Mouse (Mus musculus) neural tube, embryonic 14.5 days (tissue): Measurements from ENCODE around the gene Vwa2. TPM values are rescaled to one million over a fixed set of nuclear protein-coding genes. Genes with fewer than 3 reads are reported as not detected.
A peak's percentile ranks its signal among the peaks of the same experiment; 100 is the strongest.

ENCODE experiments used
- ATAC-seq: fragments of 200-750 bp; cut with Nextera tagmentation; 2 replicates; pipeline ENCODE4 v1.8.0; 2017; ENCODE audit warnings: low read depth, mild to moderate bottlenecking, moderate TSS enrichment, moderate library complexity
- H3K27ac ChIP-seq: fragments of 300-500 bp; sonication (generic); 2 replicates; pipeline ENCODE4 v1.5.1; 2014; ENCODE audit warnings: low read depth, mild to moderate bottlenecking, control low read depth, low read length, moderate library complexity, mixed read lengths
- H3K27me3 ChIP-seq: fragments of 300-500 bp; sonication (generic); 2 replicates; pipeline ENCODE4 v1.6.1; 2014; ENCODE audit warnings: low read length; ENCODE audit not compliant: control insufficient read depth, insufficient read depth
- H3K36me3 ChIP-seq: fragments of 300-500 bp; sonication (generic); 2 replicates; pipeline ENCODE4 v1.6.1; 2014; ENCODE audit warnings: low read length, mixed read lengths; ENCODE audit not compliant: control insufficient read depth, insufficient read depth
- H3K4me1 ChIP-seq: fragments of 300-500 bp; sonication (generic); 2 replicates; pipeline ENCODE4 v1.6.1; 2014; ENCODE audit warnings: low read length; ENCODE audit not compliant: control insufficient read depth, insufficient read depth
- H3K4me2 ChIP-seq: fragments of 300-500 bp; sonication (generic); 2 replicates; pipeline ENCODE4 v1.6.1; 2014; ENCODE audit warnings: mild to moderate bottlenecking, low read depth, low read length, control low read depth
- H3K4me3 ChIP-seq: fragments of 300-500 bp; sonication (generic); 2 replicates; pipeline ENCODE4 v1.5.1; 2014; ENCODE audit warnings: low read depth, low read length, control low read depth, mixed read lengths
- H3K9ac ChIP-seq: fragments of 300-500 bp; sonication (generic); replicated peaks from 2 replicates; pipeline ENCODE4 v1.6.1; 2014; ENCODE audit warnings: low read depth, mild to moderate bottlenecking, control low read depth, low read length, mixed read lengths
- H3K9me3 ChIP-seq: fragments of 300-500 bp; sonication (generic); 2 replicates; pipeline ENCODE4 v1.6.1; 2016; ENCODE audit warnings: low read length; ENCODE audit not compliant: control insufficient read depth
- WGBS: fragments of 180-500 bp; shearing (Covaris S2); extraction: QIAGEN DNeasy Blood & Tissue Kit; methylation state at CpG from one replicate; pipeline ENCODE4 v1.1.7; 2014; 5-methylcytosine and 5-hydroxymethylcytosine counted together
- polyA plus RNA-seq: library from polyadenylated mRNA; unstranded; fragments of >200 nt; fragmentation: Nextera tagmentation; extraction: Ambion mirVana; gene quantifications from 2 replicates; pipeline ENCODE4 v1.2.1, GENCODE M21; 2014

Vwa2 gene
- polyA plus RNA-seq, 1 experiment from 2014 or later, result 0.16 TPM

- no peaks in the 10 kb centered on the region for H3K36me3 ChIP-seq
- H3K9me3 ChIP-seq, result no peaks in the 10 kb centered on the region
- WGBS, result 65% methylated on average over 5 of the region's 5 CpGs
- no peak overlapping the region for H3K9ac ChIP-seq
- no peak for ATAC-seq
- no peaks in the 10 kb centered on the region for H3K27me3 ChIP-seq
- H3K27ac ChIP-seq, result no peak overlapping the region
- H3K4me2 ChIP-seq, result no peak overlapping the region
- no peaks in the 10 kb centered on the region for H3K4me1 ChIP-seq
- no peak overlapping the region for H3K4me3 ChIP-seq
Observed at GRCm38 (mm10) chr19:56856455-56856854, 17.6 kb upstream of the Vwa2 start.

DNA sequence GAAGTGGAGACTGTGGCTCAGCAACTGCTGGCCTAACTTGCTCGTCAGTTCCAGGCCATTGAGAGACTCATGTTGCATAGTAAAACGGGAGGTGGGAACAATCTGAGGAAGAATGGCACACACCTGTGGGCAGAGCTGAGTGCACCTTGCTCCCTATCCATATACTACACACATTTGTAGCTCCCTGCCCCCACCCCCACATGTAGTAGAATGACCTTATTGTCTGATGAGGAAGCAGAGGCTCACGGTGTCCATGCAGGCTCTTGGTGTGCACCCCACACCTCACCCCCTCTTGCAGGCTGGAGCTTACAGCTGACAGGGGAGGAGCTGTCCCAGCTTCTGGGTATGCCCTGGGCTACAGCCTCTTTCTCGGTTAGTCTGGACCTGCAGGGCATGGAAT, 6.3 kb upstream of the Vwa2 start:
- Histone ChIP-seq H3K4me2 (no peak overlapping the region), H3K9me3 (no peaks in the 10 kb centered on the region), H3K36me3 (no peaks in the 10 kb centered on the region), H3K27ac (no peak overlapping the region), H3K4me1 (no peaks in the 10 kb centered on the region), H3K27me3 (peaks cover 8% of the 10 kb centered on the region; the same call in 1 of the 2 replicates), H3K9ac (no peak overlapping the region), H3K4me3 (no peak overlapping the region)
- ATAC-seq, result no peak
- WGBS, result 64% methylated on average over 4 of the region's 4 CpGs

- H3K4me3 ChIP-seq, result peak overlapping the region; percentile 41
- 8% methylated on average over 30 of the region's 30 CpGs for WGBS
- H3K27ac ChIP-seq, result no peak overlapping the region
- H3K9ac ChIP-seq, result peak overlapping the region; percentile 48
- H3K27me3 ChIP-seq, result peaks cover 35% of the 10 kb centered on the region
- H3K4me1 ChIP-seq, result peaks cover 9% of the 10 kb centered on the region
- H3K36me3 ChIP-seq, result no peaks in the 10 kb centered on the region
- no peaks in the 10 kb centered on the region for H3K9me3 ChIP-seq
- peak; percentile 58; the same call in 1 of the 2 replicates for ATAC-seq
- H3K4me2 ChIP-seq, result peak overlapping the region; percentile 99
Observed at GRCm38 (mm10) chr19:56874601-56875315, 709 bp downstream of the Vwa2 start.

DNA sequence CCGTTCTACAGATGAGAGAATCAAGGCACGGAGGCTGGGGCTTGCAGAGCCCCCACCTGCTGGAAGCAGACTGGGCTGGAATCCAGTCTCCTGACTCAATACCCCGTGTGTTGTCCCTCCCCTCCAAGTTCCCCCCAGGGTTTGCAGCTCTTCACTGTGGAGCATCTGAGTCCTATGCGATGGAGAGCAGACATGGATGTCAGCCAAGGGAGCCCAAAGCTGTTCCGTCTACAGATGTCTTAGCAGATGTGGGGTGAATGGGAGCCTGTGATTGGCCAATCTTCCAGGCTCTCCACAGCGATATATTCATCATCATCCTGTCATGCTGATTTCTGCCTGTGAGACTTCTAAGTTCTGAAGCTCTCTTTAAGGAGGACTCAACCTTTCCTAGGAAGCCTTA, 3.3 kb downstream of the Vwa2 start:
- Histone ChIP-seq H3K9me3 (no peaks in the 10 kb centered on the region), H3K27ac (no peak overlapping the region), H3K27me3 (peaks cover 26% of the 10 kb centered on the region), H3K4me2 (no peak overlapping the region), H3K36me3 (no peaks in the 10 kb centered on the region), H3K9ac (no peak overlapping the region), H3K4me3 (no peak overlapping the region), H3K4me1 (peaks cover 9% of the 10 kb centered on the region)
- no peak; the same call in 1 of the 2 replicates for ATAC-seq
- WGBS, result 48% methylated on average over 6 of the region's 6 CpGs

DNA sequence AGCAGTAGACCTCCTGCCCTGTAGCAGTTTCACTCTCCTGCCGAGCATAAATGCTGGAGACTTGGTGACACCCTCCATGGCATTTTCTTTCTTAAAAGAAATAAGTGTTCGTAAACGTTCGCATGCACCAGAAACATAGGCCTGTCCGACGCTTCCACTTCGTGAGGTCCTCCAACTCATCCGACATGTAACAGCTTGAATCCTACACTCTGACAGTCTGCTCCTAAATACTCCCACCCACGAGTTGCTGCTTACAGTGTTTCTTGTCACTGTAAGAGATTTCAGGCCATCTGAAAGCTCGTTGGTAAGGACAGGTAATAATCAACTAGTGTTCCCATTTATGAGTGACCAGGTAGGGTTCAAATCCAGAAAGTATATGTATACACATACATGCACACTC, 13.8 kb downstream of the Vwa2 start:
- no peak overlapping the region for H3K4me3 ChIP-seq
- no peaks in the 10 kb centered on the region for H3K36me3 ChIP-seq
- ATAC-seq, result no peak
- WGBS, result 88% methylated on average over 10 of the region's 10 CpGs
- H3K4me2 ChIP-seq, result no peak overlapping the region
- H3K4me1 ChIP-seq, result no peaks in the 10 kb centered on the region
- no peaks in the 10 kb centered on the region for H3K27me3 ChIP-seq
- H3K27ac ChIP-seq, result no peak overlapping the region
- H3K9me3 ChIP-seq, result no peaks in the 10 kb centered on the region
- H3K9ac ChIP-seq, result no peak overlapping the region

DNA sequence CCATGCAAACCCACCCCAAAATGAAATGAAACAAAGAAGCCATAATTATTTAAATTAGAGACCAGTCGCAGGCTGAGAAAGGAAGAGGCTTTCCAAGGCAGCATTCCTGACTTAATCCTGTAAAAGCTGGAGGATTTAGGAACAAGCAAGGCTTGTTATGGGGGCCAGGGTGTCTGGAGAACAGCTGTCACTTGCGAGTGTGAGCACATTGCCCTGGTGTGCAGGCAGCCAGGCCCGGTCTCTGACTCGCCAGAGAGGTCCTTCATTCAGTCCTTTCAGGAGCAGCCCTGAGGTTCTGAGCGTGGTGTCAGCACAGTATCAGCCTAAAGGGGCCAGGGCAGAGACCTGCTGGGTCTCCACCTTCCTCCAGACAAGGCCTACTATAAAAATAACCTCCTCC, 14.6 kb downstream of the Vwa2 start:
- H3K27me3 ChIP-seq, result no peaks in the 10 kb centered on the region
- ATAC-seq, result no peak
- no peak overlapping the region for H3K4me2 ChIP-seq

DNA sequence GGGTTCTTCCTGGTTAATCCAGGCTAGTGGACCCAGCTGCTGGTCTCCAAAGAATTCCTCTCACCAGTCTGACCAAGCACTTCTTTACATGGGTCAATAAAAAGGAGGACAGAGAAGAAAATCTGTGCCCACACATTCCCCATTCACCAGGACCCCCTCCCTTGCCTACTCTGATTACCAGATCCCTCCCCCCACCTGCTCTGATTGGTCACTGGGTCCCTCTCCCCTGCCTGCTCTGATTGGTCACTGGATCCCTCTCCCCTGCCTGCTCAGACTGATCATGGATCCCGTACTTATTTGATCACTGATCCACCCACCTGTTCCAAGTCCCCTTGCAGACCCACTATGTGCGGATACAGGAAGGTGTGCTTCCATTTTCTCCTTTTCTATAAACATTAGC, 17.4 kb downstream of the Vwa2 start:
- 49% methylated on average over 2 of the region's 2 CpGs for WGBS
- Histone ChIP-seq H3K4me1 (no peaks in the 10 kb centered on the region), H3K36me3 (no peaks in the 10 kb centered on the region), H3K27ac (no peak overlapping the region), H3K4me3 (no peak overlapping the region), H3K9ac (no peak overlapping the region), H3K4me2 (no peak overlapping the region), H3K27me3 (no peaks in the 10 kb centered on the region), H3K9me3 (no peaks in the 10 kb centered on the region)
- ATAC-seq, result no peak

More for the DNA sequence above, 14.6 kb downstream of the Vwa2 start:
- Histone ChIP-seq H3K27ac (no peak overlapping the region), H3K9me3 (no peaks in the 10 kb centered on the region), H3K4me1 (no peaks in the 10 kb centered on the region), H3K9ac (no peak overlapping the region), H3K36me3 (no peaks in the 10 kb centered on the region), H3K4me3 (no peak overlapping the region)
- WGBS, result 86% methylated on average over 5 of the region's 5 CpGs

DNA sequence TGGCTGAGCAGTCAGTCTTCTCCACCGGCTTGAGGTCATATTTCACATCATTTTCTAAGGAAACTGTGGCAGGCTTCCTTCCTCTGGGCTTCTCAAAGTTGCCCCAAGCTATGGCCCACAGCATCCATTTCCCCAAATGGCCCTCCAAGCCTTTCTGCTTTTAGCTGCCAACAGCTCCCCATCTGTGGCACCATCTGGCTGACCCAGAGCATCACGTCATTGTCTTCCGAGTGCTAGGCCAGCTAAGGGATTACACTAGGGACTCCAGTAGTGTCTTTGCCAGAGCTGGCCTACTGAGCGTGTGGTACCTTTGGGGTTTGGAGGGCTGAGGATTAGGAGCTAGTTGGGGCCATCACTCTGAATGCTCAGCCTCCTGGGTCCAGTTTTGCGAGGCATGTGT, 18.5 kb downstream of the Vwa2 start:
- no peaks in the 10 kb centered on the region for H3K27me3 ChIP-seq
- no peak overlapping the region for H3K4me2 ChIP-seq
- no peak overlapping the region for H3K9ac ChIP-seq
- 56% methylated on average over 5 of the region's 5 CpGs for WGBS
- H3K36me3 ChIP-seq, result no peaks in the 10 kb centered on the region
- H3K27ac ChIP-seq, result no peak overlapping the region
- H3K4me1 ChIP-seq, result no peaks in the 10 kb centered on the region
- H3K9me3 ChIP-seq, result no peaks in the 10 kb centered on the region
- no peak overlapping the region for H3K4me3 ChIP-seq
- ATAC-seq, result no peak

DNA sequence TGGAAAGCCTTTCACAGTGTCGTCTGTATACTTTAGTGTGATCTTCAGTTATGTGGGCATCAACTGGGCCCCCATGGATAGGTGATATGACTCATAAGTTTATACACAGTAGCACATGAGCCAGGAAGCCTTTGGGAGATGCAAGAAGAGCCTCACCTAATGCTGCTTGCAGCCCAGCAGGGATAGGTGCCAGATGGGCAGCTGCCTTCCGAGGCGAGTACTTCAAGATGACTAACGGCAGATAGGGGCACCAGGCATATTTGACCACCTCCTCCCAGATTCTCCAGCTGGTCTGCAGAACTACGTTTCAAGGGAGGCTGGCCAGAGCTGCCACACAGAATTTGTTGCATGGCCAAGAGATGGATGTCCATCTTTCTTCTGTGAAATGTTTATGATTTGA, 19.3 kb downstream of the Vwa2 start:
- 66% methylated on average over 5 of the region's 5 CpGs for WGBS
- no peak for ATAC-seq
- Histone ChIP-seq H3K36me3 (no peaks in the 10 kb centered on the region), H3K9ac (no peak overlapping the region), H3K27ac (no peak overlapping the region), H3K27me3 (no peaks in the 10 kb centered on the region), H3K9me3 (no peaks in the 10 kb centered on the region), H3K4me3 (no peak overlapping the region), H3K4me2 (no peak overlapping the region), H3K4me1 (no peaks in the 10 kb centered on the region)
